Mouse (Mus musculus): ENCODE measurements around the gene A930009A15Rik. TPM values are rescaled to one million over a fixed set of nuclear protein-coding genes. Genes with fewer than 3 reads are reported as not detected.

A930009A15Rik gene
- polyA plus RNA-seq (2012; ENCODE audit: insufficient read depth, insufficient read length, missing spikeins), result not detected in 2 replicates

GRCm38 (mm10) chr10:115569712-115570491, at the start of gene A930009A15Rik:
A930009A15Rik (plus strand) TSS chr10:115569986.
- Histone ChIP-seq H3K27ac (replicated peaks; ENCODE audit: low read depth, low read length) (no peak within 1 kb of the TSS), H3K4me3 (ENCODE audit: insufficient read depth, low read depth, low read length) (no peak within 1 kb of the TSS), H3K4me1 (ENCODE audit: control insufficient read depth, insufficient read depth, insufficient read length, low read length) (no peaks in the 10 kb centered on the region)

GRCm38 (mm10) chr10:115520200-115521080, 49.3 kb upstream of the A930009A15Rik start:
- Histone ChIP-seq H3K4me1 (ENCODE audit: control insufficient read depth, insufficient read depth, insufficient read length, low read length) (no peaks in the 10 kb centered on the region), H3K4me3 (ENCODE audit: insufficient read depth, low read depth, low read length) (no peak overlapping the region)

GRCm38 (mm10) chr10:115521081-115521451, 48.7 kb upstream of the A930009A15Rik start:
- no peak overlapping the region for H3K4me3 ChIP-seq (ENCODE audit: insufficient read depth, low read depth, low read length)
- H3K4me1 ChIP-seq (ENCODE audit: control insufficient read depth, insufficient read depth, insufficient read length, low read length), result no peaks in the 10 kb centered on the region
- H3K27ac ChIP-seq (replicated peaks; ENCODE audit: low read depth, low read length), result no peak overlapping the region

More at GRCm38 (mm10) chr10:115520200-115521080, 49.3 kb upstream of the A930009A15Rik start:
- H3K27ac ChIP-seq (replicated peaks; ENCODE audit: low read depth, low read length), result no peak overlapping the region

GRCm38 (mm10) chr10:115528892-115529291, 40.9 kb upstream of the A930009A15Rik start:
- H3K4me1 ChIP-seq (ENCODE audit: control insufficient read depth, insufficient read depth, insufficient read length, low read length), result no peaks in the 10 kb centered on the region
- no peak overlapping the region for H3K27ac ChIP-seq (replicated peaks; ENCODE audit: low read depth, low read length)
- no peak overlapping the region for H3K4me3 ChIP-seq (ENCODE audit: insufficient read depth, low read depth, low read length)

GRCm38 (mm10) chr10:115529768-115530167, 40.0 kb upstream of the A930009A15Rik start:
- Histone ChIP-seq H3K4me3 (ENCODE audit: insufficient read depth, low read depth, low read length) (no peak overlapping the region), H3K4me1 (ENCODE audit: control insufficient read depth, insufficient read depth, insufficient read length, low read length) (no peaks in the 10 kb centered on the region), H3K27ac (replicated peaks; ENCODE audit: low read depth, low read length) (no peak overlapping the region)

GRCm38 (mm10) chr10:115530746-115531145, 39.0 kb upstream of the A930009A15Rik start:
- no peaks in the 10 kb centered on the region for H3K4me1 ChIP-seq (ENCODE audit: control insufficient read depth, insufficient read depth, insufficient read length, low read length)
- H3K4me3 ChIP-seq (ENCODE audit: insufficient read depth, low read depth, low read length), result no peak overlapping the region
- no peak overlapping the region for H3K27ac ChIP-seq (replicated peaks; ENCODE audit: low read depth, low read length)

GRCm38 (mm10) chr10:115542917-115543316, 26.9 kb upstream of the A930009A15Rik start:
- no peak overlapping the region for H3K27ac ChIP-seq (replicated peaks; ENCODE audit: low read depth, low read length)
- H3K4me3 ChIP-seq (ENCODE audit: insufficient read depth, low read depth, low read length), result no peak overlapping the region
- no peaks in the 10 kb centered on the region for H3K4me1 ChIP-seq (ENCODE audit: control insufficient read depth, insufficient read depth, insufficient read length, low read length)

- H3K4me3 ChIP-seq (ENCODE audit: insufficient read depth, low read depth, low read length), result no peak overlapping the region
- no peaks in the 10 kb centered on the region for H3K4me1 ChIP-seq (ENCODE audit: control insufficient read depth, insufficient read depth, insufficient read length, low read length)
- H3K27ac ChIP-seq (replicated peaks; ENCODE audit: low read depth, low read length), result no peak overlapping the region
Measured at GRCm38 (mm10) chr10:115550253-115550652, 19.5 kb upstream of the A930009A15Rik start.

GRCm38 (mm10) chr10:115551069-115551468, 18.7 kb upstream of the A930009A15Rik start:
- no peaks in the 10 kb centered on the region for H3K4me1 ChIP-seq (ENCODE audit: control insufficient read depth, insufficient read depth, insufficient read length, low read length)
- no peak overlapping the region for H3K4me3 ChIP-seq (ENCODE audit: insufficient read depth, low read depth, low read length)
- H3K27ac ChIP-seq (replicated peaks; ENCODE audit: low read depth, low read length), result no peak overlapping the region

- no peak overlapping the region for H3K27ac ChIP-seq (replicated peaks; ENCODE audit: low read depth, low read length)
- H3K4me3 ChIP-seq (ENCODE audit: insufficient read depth, low read depth, low read length), result no peak overlapping the region
- H3K4me1 ChIP-seq (ENCODE audit: control insufficient read depth, insufficient read depth, insufficient read length, low read length), result no peaks in the 10 kb centered on the region
Measured at GRCm38 (mm10) chr10:115553352-115554113, 16.3 kb upstream of the A930009A15Rik start.

GRCm38 (mm10) chr10:115555191-115555765, 14.5 kb upstream of the A930009A15Rik start:
- Histone ChIP-seq H3K4me3 (ENCODE audit: insufficient read depth, low read depth, low read length) (no peak overlapping the region), H3K4me1 (ENCODE audit: control insufficient read depth, insufficient read depth, insufficient read length, low read length) (no peaks in the 10 kb centered on the region), H3K27ac (replicated peaks; ENCODE audit: low read depth, low read length) (no peak overlapping the region)

GRCm38 (mm10) chr10:115556738-115557242, 13.0 kb upstream of the A930009A15Rik start:
- no peak overlapping the region for H3K4me3 ChIP-seq (ENCODE audit: insufficient read depth, low read depth, low read length)
- no peaks in the 10 kb centered on the region for H3K4me1 ChIP-seq (ENCODE audit: control insufficient read depth, insufficient read depth, insufficient read length, low read length)
- H3K27ac ChIP-seq (replicated peaks; ENCODE audit: low read depth, low read length), result no peak overlapping the region

- Histone ChIP-seq H3K4me1 (ENCODE audit: control insufficient read depth, insufficient read depth, insufficient read length, low read length) (no peaks in the 10 kb centered on the region), H3K27ac (replicated peaks; ENCODE audit: low read depth, low read length) (no peak overlapping the region), H3K4me3 (ENCODE audit: insufficient read depth, low read depth, low read length) (no peak overlapping the region)
Measured at GRCm38 (mm10) chr10:115561136-115561880, 8.5 kb upstream of the A930009A15Rik start.

Data from brown adipose tissue, adult 24 weeks (tissue).